Mouse (Mus musculus) MEL (cell line): ENCODE results near the gene Ccdc88c. TPM values are rescaled to one million over a fixed set of nuclear protein-coding genes. Genes with fewer than 3 reads are reported as not detected.

Experiments
- DNase-seq: peaks from one replicate; pipeline ENCODE4 v3.0.0; 2011; ENCODE audit warnings: low read depth, low spot score
- H3K27ac ChIP-seq: 2 replicates; pipeline ENCODE4 v1.5.1; 2012; ENCODE audit warnings: low read depth, mild to moderate bottlenecking, control low read depth, low read length, moderate library complexity; ENCODE audit not compliant: control insufficient read depth
- H3K27me3 ChIP-seq, 2 experiments: fragments of 150-350 bp in 1 of 2; sonication (generic) in 1 of 2; 2 replicates each; pipeline ENCODE4 v1.6.1; 2012; ENCODE audit warnings: low read length in 2 of 2, mild to moderate bottlenecking in 2 of 2, improper control_type of control experiment in 1 of 2, moderate library complexity in 1 of 2; ENCODE audit not compliant: insufficient read depth in 2 of 2, control insufficient read depth in 1 of 2
- H3K36me3 ChIP-seq, 2 experiments: 2 replicates each; pipeline ENCODE4 v1.6.1; 2012 to 2014; ENCODE audit warnings: low read length in 2 of 2, improper control_type of control experiment in 1 of 2, inconsistent platforms in 1 of 2, mild to moderate bottlenecking in 1 of 2; ENCODE audit not compliant: insufficient read depth in 2 of 2, control insufficient read depth in 1 of 2
- H3K4me1 ChIP-seq, 2 experiments: fragments of 150-350 bp in 1 of 2; sonication (generic) in 1 of 2; 2 replicates each; pipeline ENCODE4 v1.6.1; 2012; ENCODE audit warnings: low read length in 2 of 2, improper control_type of control experiment in 1 of 2, mild to moderate bottlenecking in 1 of 2; ENCODE audit not compliant: insufficient read depth in 2 of 2, control insufficient read depth in 1 of 2
- H3K4me3 ChIP-seq, 2 experiments: fragments of 150-350 bp in 1 of 2; sonication (generic) in 1 of 2; 2 replicates each; pipeline ENCODE4 v1.5.1; 2012; ENCODE audit warnings: low read depth in 2 of 2, low read length in 2 of 2, mild to moderate bottlenecking in 2 of 2, moderate library complexity in 2 of 2, control low read depth in 1 of 2, improper control_type of control experiment in 1 of 2; ENCODE audit not compliant: control insufficient read depth in 1 of 2, insufficient read depth in 1 of 2
- H3K79me2 ChIP-seq: 2 replicates; pipeline ENCODE4 v1.6.1; 2012; ENCODE audit warnings: mild to moderate bottlenecking, low read length, moderate library complexity; ENCODE audit not compliant: control insufficient read depth, poor library complexity, insufficient read depth
- H3K9ac ChIP-seq: 2 replicates; pipeline ENCODE4 v1.6.1; 2012; ENCODE audit warnings: low read depth, mild to moderate bottlenecking, control low read depth, low read length, moderate library complexity; ENCODE audit not compliant: control insufficient read depth, poor library complexity, severe bottlenecking
- H3K9me3 ChIP-seq: fragments of 150-350 bp; sonication (generic); replicated peaks from 2 replicates; pipeline ENCODE4 v1.6.1; 2012; ENCODE audit warnings: mild to moderate bottlenecking, low read length, improper control_type of control experiment, moderate library complexity; ENCODE audit not compliant: insufficient read depth
- BHLHE40 ChIP-seq: IDR thresholded peaks from 2 replicates; pipeline ENCODE4 v1.6.1; 2012; ENCODE audit warnings: low read depth, mild to moderate bottlenecking, inconsistent platforms, low read length, improper control_type of control experiment, borderline replicate concordance
- CHD1 ChIP-seq: IDR thresholded peaks from 2 replicates; pipeline ENCODE4 v1.6.1; 2012; ENCODE audit warnings: low read depth, mild to moderate bottlenecking, inconsistent platforms, low read length, improper control_type of control experiment
- CTCF ChIP-seq, 3 experiments: IDR thresholded peaks in 2 of 3; conservative IDR thresholded peaks in 1 of 3; 2 replicates each; pipeline ENCODE4 v1.5.1; 2011 to 2012; ENCODE audit warnings: low read length in 3 of 3, low read depth in 2 of 3, mild to moderate bottlenecking in 2 of 3, improper control_type of control experiment in 1 of 3, inconsistent platforms in 1 of 3, mixed read lengths in 1 of 3, moderate library complexity in 1 of 3; ENCODE audit not compliant: control insufficient read depth in 1 of 3, insufficient read depth in 1 of 3, poor library complexity in 1 of 3, severe bottlenecking in 1 of 3
- ELF1 ChIP-seq: IDR thresholded peaks from 2 replicates; pipeline ENCODE4 v1.6.1; 2014; ENCODE audit warnings: low read depth, mild to moderate bottlenecking, inconsistent platforms, low read length, improper control_type of control experiment, moderate library complexity
- EP300 ChIP-seq, 2 experiments: IDR thresholded peaks; 2 replicates each; pipeline ENCODE4 v1.6.1; 2011; ENCODE audit warnings: improper control_type of control experiment in 2 of 2, low read length in 2 of 2, low read depth in 1 of 2, mild to moderate bottlenecking in 1 of 2
- ETS1 ChIP-seq: IDR thresholded peaks from 2 replicates; pipeline ENCODE4 v1.6.1; 2012; ENCODE audit warnings: low read depth, mild to moderate bottlenecking, inconsistent platforms, low read length, improper control_type of control experiment, moderate library complexity
- GABPA ChIP-seq: IDR thresholded peaks from 2 replicates; pipeline ENCODE4 v1.6.1; 2012; ENCODE audit warnings: low read depth, mild to moderate bottlenecking, inconsistent platforms, low read length, improper control_type of control experiment, moderate library complexity
- GATA1 ChIP-seq: IDR thresholded peaks from 2 replicates; pipeline ENCODE4 v1.6.1; 2011; ENCODE audit warnings: low read depth, low read length, improper control_type of control experiment
- HCFC1 ChIP-seq: IDR thresholded peaks from 2 replicates; pipeline ENCODE4 v1.6.1; 2012; ENCODE audit warnings: low read depth, mild to moderate bottlenecking, inconsistent platforms, low read length, improper control_type of control experiment, moderate library complexity
- JUND ChIP-seq: IDR thresholded peaks from 2 replicates; pipeline ENCODE4 v1.6.1; 2011; ENCODE audit warnings: low read depth, mild to moderate bottlenecking, improper control_type of control experiment, low read length
- KAT2A ChIP-seq: conservative IDR thresholded peaks from 2 replicates; pipeline ENCODE4 v1.6.1; 2012; ENCODE audit warnings: low read depth, low read length, improper control_type of control experiment, inconsistent platforms
- MAFK ChIP-seq: IDR thresholded peaks from 2 replicates; pipeline ENCODE4 v1.6.1; 2011; ENCODE audit warnings: low read depth, mild to moderate bottlenecking, low read length, improper control_type of control experiment, borderline replicate concordance
- MAZ ChIP-seq: IDR thresholded peaks from 2 replicates; pipeline ENCODE4 v1.6.1; 2012; ENCODE audit warnings: low read depth, mild to moderate bottlenecking, inconsistent platforms, low read length, improper control_type of control experiment
- MXI1 ChIP-seq: IDR thresholded peaks from 2 replicates; pipeline ENCODE4 v1.6.1; 2011; ENCODE audit warnings: mild to moderate bottlenecking, low read depth, low read length, improper control_type of control experiment
- MYB ChIP-seq: IDR thresholded peaks from 2 replicates; pipeline ENCODE4 v1.6.1; 2011; ENCODE audit warnings: mild to moderate bottlenecking, low read depth, low read length, improper control_type of control experiment
- MYC ChIP-seq: IDR thresholded peaks from 2 replicates; pipeline ENCODE4 v1.6.1; 2011; ENCODE audit warnings: low read depth, mild to moderate bottlenecking, low read length, improper control_type of control experiment, moderate library complexity
- NELFE ChIP-seq: IDR thresholded peaks from 2 replicates; pipeline ENCODE4 v1.6.1; 2011; ENCODE audit warnings: low read depth, low read length, improper control_type of control experiment
- POLR2A ChIP-seq, 2 experiments: IDR thresholded peaks; 2 replicates each; pipeline ENCODE4 v1.6.1; 2011 to 2012; ENCODE audit warnings: low read length in 2 of 2, mild to moderate bottlenecking in 2 of 2, control low read depth in 1 of 2, improper control_type of control experiment in 1 of 2, low read depth in 1 of 2, moderate library complexity in 1 of 2; ENCODE audit not compliant: control insufficient read depth in 1 of 2, insufficient read depth in 1 of 2, poor library complexity in 1 of 2
- POLR2AphosphoS2 ChIP-seq: IDR thresholded peaks from 2 replicates; pipeline ENCODE4 v1.6.1; 2011; ENCODE audit warnings: low read length, improper control_type of control experiment
- POLR2AphosphoS5 ChIP-seq: IDR thresholded peaks from 2 replicates; pipeline ENCODE4 v1.6.1; 2012; ENCODE audit warnings: low read depth, borderline replicate concordance, mild to moderate bottlenecking, inconsistent platforms, low read length, moderate library complexity, mixed read lengths
- RAD21 ChIP-seq: IDR thresholded peaks from 2 replicates; pipeline ENCODE4 v1.6.1; 2011; ENCODE audit warnings: mild to moderate bottlenecking, low read depth, low read length, improper control_type of control experiment
- RCOR1 ChIP-seq: IDR thresholded peaks from 2 replicates; pipeline ENCODE4 v1.6.1; 2012; ENCODE audit warnings: low read depth, mild to moderate bottlenecking, inconsistent platforms, low read length, improper control_type of control experiment
- SMC3 ChIP-seq: IDR thresholded peaks from 2 replicates; pipeline ENCODE4 v1.6.1; 2011; ENCODE audit warnings: low read depth, low read length, improper control_type of control experiment
- TAL1 ChIP-seq: IDR thresholded peaks from 2 replicates; pipeline ENCODE4 v1.6.1; 2012; ENCODE audit warnings: mild to moderate bottlenecking, inconsistent platforms, low read length, moderate library complexity, mixed read lengths
- TCF12 ChIP-seq: IDR thresholded peaks from 2 replicates; pipeline ENCODE4 v1.6.1; 2014; ENCODE audit warnings: low read depth, mild to moderate bottlenecking, inconsistent platforms, low read length, improper control_type of control experiment, moderate library complexity
- UBTF ChIP-seq: IDR thresholded peaks from 2 replicates; pipeline ENCODE4 v1.6.1; 2012; ENCODE audit warnings: low read depth, mild to moderate bottlenecking, inconsistent platforms, low read length, improper control_type of control experiment, moderate library complexity, borderline replicate concordance; ENCODE audit not compliant: insufficient read depth
- USF1 ChIP-seq: IDR thresholded peaks from 2 replicates; pipeline ENCODE4 v1.6.1; 2014; ENCODE audit warnings: low read depth, mild to moderate bottlenecking, inconsistent platforms, low read length, improper control_type of control experiment, moderate library complexity
- USF2 ChIP-seq, 2 experiments: IDR thresholded peaks; 2 replicates each; pipeline ENCODE4 v1.6.1; 2011 to 2012; ENCODE audit warnings: improper control_type of control experiment in 2 of 2, low read length in 2 of 2, borderline replicate concordance in 1 of 2, inconsistent platforms in 1 of 2, low read depth in 1 of 2, mild to moderate bottlenecking in 1 of 2; ENCODE audit not compliant: insufficient read depth in 1 of 2
- ZC3H11A ChIP-seq: IDR thresholded peaks from 2 replicates; pipeline ENCODE4 v1.6.1; 2012; ENCODE audit warnings: low read depth, mild to moderate bottlenecking, inconsistent platforms, low read length, improper control_type of control experiment
- ZKSCAN1 ChIP-seq: IDR thresholded peaks from 2 replicates; pipeline ENCODE4 v1.6.1; 2012; ENCODE audit warnings: low read depth, mild to moderate bottlenecking, inconsistent platforms, low read length, improper control_type of control experiment, moderate library complexity
- ZMIZ1 ChIP-seq: IDR thresholded peaks from 2 replicates; pipeline ENCODE4 v1.6.1; 2012; ENCODE audit warnings: low read depth, mild to moderate bottlenecking, inconsistent platforms, low read length, improper control_type of control experiment, moderate library complexity
- polyA plus RNA-seq, 2 experiments: library from polyadenylated mRNA; stranded (reverse) in 1 of 2; unstranded in 1 of 2; fragments of >175 nt in 1 of 2; fragments of >200 nt in 1 of 2; gene quantifications; 2 replicates each; pipeline versions ENCODE4 v1.2.1 to v1.2.4; 2012; ENCODE audit warnings: low replicate concordance in 2 of 2, low read depth in 1 of 2; ENCODE audit not compliant: insufficient read length in 2 of 2, insufficient read depth in 1 of 2, missing spikeins in 1 of 2
- total RNA-seq: library from RNA; depleted of rRNA; stranded (reverse); fragments of 300-350 nt; gene quantifications from 2 replicates; pipeline ENCODE4 v1.2.3, GENCODE M21; 2012

The Ccdc88c gene
- total and polyA plus RNA-seq, 3 experiments = 8.7 to 15.3 TPM; not detected in 1

DNA sequence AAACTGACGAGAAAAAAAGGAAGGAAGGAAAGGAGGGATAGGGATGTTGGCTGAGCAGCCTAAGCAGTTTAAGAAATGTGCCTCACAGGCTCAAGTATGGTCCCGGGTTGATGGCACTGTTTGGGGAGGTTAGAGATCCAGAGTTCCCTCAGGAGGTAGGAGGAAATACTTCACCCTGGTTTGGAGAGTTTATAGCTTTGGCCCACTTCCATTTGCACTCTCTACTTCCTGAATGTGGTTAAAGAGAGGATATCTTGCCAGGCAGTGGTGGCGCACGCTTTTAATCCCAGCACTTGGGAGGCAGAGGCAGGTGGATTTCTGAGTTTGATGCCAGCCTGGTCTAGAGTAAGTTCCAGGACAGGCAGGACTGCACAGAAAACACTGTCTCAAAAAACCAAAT, 19.6 kb downstream of the Ccdc88c start:
- H3K27ac ChIP-seq = no peak overlapping the region; the same call in 1 of the 2 replicates
- TF ChIP-seq ELF1 (peak; percentile 28; the same call in 1 of the 2 replicates), UBTF (no peak), MAZ (no peak), EP300 (IDR thresholded peaks at IDR 0.05; ENCODE audit: low read depth in 1 of 2, low read length in 2 of 2) (peak; percentile 48 to 54; a peak in 2 of 4 replicates), ETS1 (peak; percentile 35), RAD21 (no peak), POLR2AphosphoS2 (no peak), USF1 (no peak), POLR2AphosphoS5 (no peak), BHLHE40 (no peak), MYC (no peak), TCF12 (0 out of 2 replicates have a peak, but pooled peaks have one; percentile 28), POLR2A (IDR thresholded peaks at IDR 0.05; ENCODE audit: control insufficient read depth in 1 of 2, insufficient read depth in 1 of 2, low read depth in 1 of 2, low read length in 2 of 2, poor library complexity in 1 of 2) (no peak), ZKSCAN1 (no peak), HCFC1 (no peak), GABPA (no peak), NELFE (no peak), JUND (no peak), SMC3 (no peak), ZMIZ1 (no peak), CHD1 (no peak), GATA1 (no peak), ZC3H11A (no peak), CTCF (IDR thresholded peaks at IDR 0.05 in 2 of 3, conservative IDR thresholded peaks at IDR 0.05 in 1 of 3; ENCODE audit: control insufficient read depth in 1 of 3, insufficient read depth in 1 of 3, low read depth in 2 of 3, low read length in 3 of 3, poor library complexity in 1 of 3, severe bottlenecking in 1 of 3) (no peak), TAL1 (no peak), MAFK (no peak), RCOR1 (peak; percentile 56; the same call in 1 of the 2 replicates), KAT2A (no peak), MXI1 (no peak), USF2 (IDR thresholded peaks at IDR 0.05; ENCODE audit: borderline replicate concordance in 1 of 2, insufficient read depth in 1 of 2, low read depth in 1 of 2, low read length in 2 of 2) (no peak), MYB (no peak)
- H3K27me3 ChIP-seq = no peaks in the 10 kb centered on the region
- H3K9me3 ChIP-seq = no peaks in the 10 kb centered on the region
- H3K9ac ChIP-seq = no peak overlapping the region
- H3K79me2 ChIP-seq = peaks cover 17% of the 10 kb centered on the region
- peaks cover 6 to 38% of the 10 kb centered on the region in 2 experiments for H3K4me1 ChIP-seq
- H3K36me3 ChIP-seq = peaks cover 0 to 23% of the 10 kb centered on the region in 2 experiments; a peak in 2 of 4 replicates
- H3K4me3 ChIP-seq = no peak overlapping the region
- peak; percentile 67 for DNase-seq
